Mouse (Mus musculus) ES-Bruce4 (cell line): ENCODE results near the gene Anks1.

Source experiments
- CTCF ChIP-seq: IDR thresholded peaks from one replicate; pipeline ENCODE4 v1.8.1; 2011; ENCODE audit warnings: low read depth, low read length
- POLR2A ChIP-seq: IDR thresholded peaks from one replicate; pipeline ENCODE4 v1.8.1; 2011; ENCODE audit warnings: low read length; ENCODE audit not compliant: insufficient read depth

DNA sequence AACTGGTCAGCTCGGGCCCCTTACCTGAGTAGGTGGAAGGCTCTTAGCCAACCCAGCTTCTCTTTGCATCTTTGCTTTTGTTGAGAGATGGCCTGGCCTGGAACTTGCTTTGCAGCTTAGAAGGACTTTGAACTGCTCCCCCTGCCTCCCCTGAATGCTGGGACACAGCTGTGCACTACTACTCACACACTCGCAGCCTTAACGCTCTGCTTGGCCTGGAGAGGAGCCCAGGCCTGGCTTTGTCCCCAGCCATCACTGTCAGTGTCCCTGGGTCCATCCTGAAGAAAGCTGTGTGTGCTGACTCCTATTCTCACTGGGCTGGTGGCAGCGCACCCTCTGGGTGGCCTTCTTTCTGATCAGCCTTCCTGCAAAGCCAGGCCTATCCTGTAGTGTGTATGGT, 11.6 kb downstream of the Anks1 start:
- TF ChIP-seq POLR2A (no peak), CTCF (no peak)
